Mouse (Mus musculus) C2C12 (cell line): Measurements from ENCODE around the gene Sox5.

Source experiments
- CTCF ChIP-seq: IDR thresholded peaks from one replicate; pipeline ENCODE4 v1.5.1; 2011; ENCODE audit not compliant: control insufficient read depth, insufficient read depth, insufficient read length
- MAX ChIP-seq: IDR thresholded peaks from one replicate; pipeline ENCODE4 v1.6.1; 2011; ENCODE audit warnings: mild to moderate bottlenecking, control low read depth
- MYOD1 ChIP-seq: IDR thresholded peaks from one replicate; pipeline ENCODE4 v1.6.1; 2011; ENCODE audit warnings: low read depth; ENCODE audit not compliant: control insufficient read depth, insufficient read length
- MYOG ChIP-seq: IDR thresholded peaks from one replicate; pipeline ENCODE4 v1.6.1; 2011; ENCODE audit not compliant: control insufficient read depth, insufficient read length; ENCODE audit errors: extremely low read depth
- USF1 ChIP-seq: IDR thresholded peaks from one replicate; pipeline ENCODE4 v1.6.1; 2011; ENCODE audit warnings: low read depth, mild to moderate bottlenecking, control low read depth, moderate library complexity

GRCm38 (mm10) chr6:144011880-144012524, 769.8 kb downstream of the Sox5 start:
- TF ChIP-seq MYOG (no peak), USF1 (no peak), MAX (no peak), CTCF (no peak), MYOD1 (no peak)
